Mouse (Mus musculus): ENCODE results near the gene Birc7. TPM values are rescaled to one million over a fixed set of nuclear protein-coding genes. Genes with fewer than 3 reads are reported as not detected.
A peak's percentile ranks its signal among the peaks of the same experiment; 100 is the strongest.

Birc7 gene
- polyA plus RNA-seq, 1 experiment from 2014 or later = 0.14 TPM

GRCm38 (mm10) chr2:180893537-180894028 lies 35.2 kb upstream of the Birc7 start:
- WGBS = 0% methylated on average over 49 of the region's 50 CpGs
- H3K36me3 ChIP-seq (ENCODE audit: poor library complexity, severe bottlenecking) = peaks cover 11% of the 10 kb centered on the region; the same call in 1 of the 2 replicates
- H3K4me1 ChIP-seq = peaks cover 72% of the 10 kb centered on the region
- peak overlapping the region; percentile 85 for H3K4me3 ChIP-seq
- H3K9ac ChIP-seq = peak overlapping the region; percentile 98
- peak overlapping the region; percentile 77 for H3K4me2 ChIP-seq
- peak; percentile 25 for ATAC-seq
- no peaks in the 10 kb centered on the region for H3K9me3 ChIP-seq (replicated peaks)
- H3K27ac ChIP-seq = peak overlapping the region; percentile 99
- peaks cover 26% of the 10 kb centered on the region for H3K27me3 ChIP-seq

- peaks cover 68% of the 10 kb centered on the region for H3K4me1 ChIP-seq
- H3K27me3 ChIP-seq = peaks cover 26% of the 10 kb centered on the region
- peak overlapping the region; percentile 98 for H3K9ac ChIP-seq
- peak; percentile 26 for ATAC-seq
- peak overlapping the region; percentile 77 for H3K4me2 ChIP-seq
- H3K36me3 ChIP-seq (ENCODE audit: poor library complexity, severe bottlenecking) = peaks cover 11% of the 10 kb centered on the region; the same call in 1 of the 2 replicates
- 1% methylated on average over 49 of the region's 57 CpGs for WGBS
- peak overlapping the region; percentile 99 for H3K27ac ChIP-seq
- H3K4me3 ChIP-seq = peak overlapping the region; percentile 85
- H3K9me3 ChIP-seq (replicated peaks) = no peaks in the 10 kb centered on the region
Observed at GRCm38 (mm10) chr2:180894029-180894623, 34.7 kb upstream of the Birc7 start.

GRCm38 (mm10) chr2:180894734-180895133 lies 34.1 kb upstream of the Birc7 start:
- no peaks in the 10 kb centered on the region for H3K9me3 ChIP-seq (replicated peaks)
- 3% methylated on average over 12 of the region's 13 CpGs for WGBS
- peak overlapping the region; percentile 77 for H3K4me2 ChIP-seq
- ATAC-seq = peak; percentile 59
- peaks cover 26% of the 10 kb centered on the region for H3K27me3 ChIP-seq
- peak overlapping the region; percentile 99 for H3K27ac ChIP-seq
- H3K4me1 ChIP-seq = peaks cover 62% of the 10 kb centered on the region
- peaks cover 11% of the 10 kb centered on the region; the same call in 1 of the 2 replicates for H3K36me3 ChIP-seq (ENCODE audit: poor library complexity, severe bottlenecking)
- peak overlapping the region; percentile 85 for H3K4me3 ChIP-seq
- H3K9ac ChIP-seq = peak overlapping the region; percentile 98

- H3K27me3 ChIP-seq = peaks cover 21% of the 10 kb centered on the region
- peaks cover 56% of the 10 kb centered on the region for H3K4me1 ChIP-seq
- H3K36me3 ChIP-seq (ENCODE audit: poor library complexity, severe bottlenecking) = peaks cover 11% of the 10 kb centered on the region; the same call in 1 of the 2 replicates
- WGBS = 40% methylated on average over 3 of the region's 3 CpGs
- peak overlapping the region; percentile 99 for H3K27ac ChIP-seq
- H3K9me3 ChIP-seq (replicated peaks) = no peaks in the 10 kb centered on the region
- H3K9ac ChIP-seq = peak overlapping the region; percentile 98
- H3K4me3 ChIP-seq = peak overlapping the region; percentile 85
- ATAC-seq = no peak
- peak overlapping the region; percentile 77 for H3K4me2 ChIP-seq
Observed at GRCm38 (mm10) chr2:180895321-180895720, 33.5 kb upstream of the Birc7 start.

- peaks cover 49% of the 10 kb centered on the region for H3K4me1 ChIP-seq
Observed at GRCm38 (mm10) chr2:180895837-180896525, 32.8 kb upstream of the Birc7 start.

GRCm38 (mm10) chr2:180896819-180897625 lies 31.8 kb upstream of the Birc7 start:
- H3K4me1 ChIP-seq = peaks cover 39% of the 10 kb centered on the region
- peaks cover 11% of the 10 kb centered on the region; the same call in 1 of the 2 replicates for H3K36me3 ChIP-seq (ENCODE audit: poor library complexity, severe bottlenecking)
- WGBS = 68% methylated on average over 15 of the region's 15 CpGs
- no peak overlapping the region for H3K4me3 ChIP-seq
- peaks cover 4% of the 10 kb centered on the region; the same call in 1 of the 2 replicates for H3K27me3 ChIP-seq
- peak overlapping the region; percentile 65 for H3K27ac ChIP-seq
- H3K4me2 ChIP-seq = peak overlapping the region; percentile 77; the same call in 1 of the 2 replicates
- H3K9ac ChIP-seq = peak overlapping the region; percentile 98
- ATAC-seq = no peak
- H3K9me3 ChIP-seq (replicated peaks) = no peaks in the 10 kb centered on the region

More at GRCm38 (mm10) chr2:180895837-180896525, 32.8 kb upstream of the Birc7 start:
- ATAC-seq = no peak
- peak overlapping the region; percentile 99 for H3K27ac ChIP-seq
- peak overlapping the region; percentile 77 for H3K4me2 ChIP-seq
- H3K9ac ChIP-seq = peak overlapping the region; percentile 98
- peaks cover 14% of the 10 kb centered on the region for H3K27me3 ChIP-seq
- peak overlapping the region; percentile 85 for H3K4me3 ChIP-seq
- H3K36me3 ChIP-seq (ENCODE audit: poor library complexity, severe bottlenecking) = peaks cover 11% of the 10 kb centered on the region; the same call in 1 of the 2 replicates
- 81% methylated on average over 11 of the region's 11 CpGs for WGBS
- no peaks in the 10 kb centered on the region for H3K9me3 ChIP-seq (replicated peaks)

DNA sequence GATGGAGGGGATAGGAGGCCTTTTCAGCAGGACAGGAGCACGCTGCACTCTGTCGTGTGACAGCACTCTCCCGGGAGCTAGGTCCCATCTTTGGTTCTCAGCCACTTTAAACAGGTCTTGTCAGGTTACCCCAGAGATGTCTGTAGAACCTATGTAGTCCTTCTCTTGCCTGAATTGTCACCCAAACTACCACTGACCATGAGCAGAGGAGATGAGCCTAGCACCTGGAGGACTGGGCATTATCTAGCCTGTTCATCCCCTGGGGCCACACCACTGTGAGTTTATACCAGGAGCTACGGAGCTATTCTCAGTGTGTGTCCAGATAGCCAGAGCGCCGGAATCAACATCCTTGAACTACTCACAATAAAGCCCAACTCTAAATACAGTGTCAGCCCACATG lies 31.0 kb upstream of the Birc7 start:
- Histone ChIP-seq H3K9ac (no peak overlapping the region), H3K36me3 (ENCODE audit: poor library complexity, severe bottlenecking) (peaks cover 13% of the 10 kb centered on the region), H3K27ac (peak overlapping the region; percentile 10; the same call in 1 of the 2 replicates), H3K9me3 (replicated peaks) (no peaks in the 10 kb centered on the region), H3K4me2 (no peak overlapping the region), H3K4me1 (peaks cover 30% of the 10 kb centered on the region), H3K27me3 (no peaks in the 10 kb centered on the region), H3K4me3 (no peak overlapping the region)
- 73% methylated on average over 6 of the region's 6 CpGs for WGBS
- no peak for ATAC-seq

DNA sequence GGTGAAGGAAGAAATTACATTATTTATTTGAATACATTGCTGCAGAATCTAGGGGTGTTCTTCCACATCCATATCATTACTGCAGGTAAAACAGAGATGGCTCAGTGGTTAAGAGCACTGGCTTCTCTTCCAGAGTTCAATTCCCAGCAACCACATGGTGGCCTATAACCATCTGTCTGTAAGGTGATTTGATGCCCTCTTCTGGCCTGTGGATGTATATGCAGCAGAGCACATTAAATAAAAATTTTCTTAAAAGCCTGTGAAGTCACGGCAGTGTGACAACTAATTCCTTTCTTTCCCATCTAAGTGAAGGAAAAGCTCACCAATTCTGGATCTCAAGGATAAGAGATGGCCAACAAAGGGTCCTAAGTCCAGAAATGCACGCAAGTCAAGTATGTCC lies 26.7 kb upstream of the Birc7 start:
- peaks cover 33% of the 10 kb centered on the region for H3K36me3 ChIP-seq (ENCODE audit: poor library complexity, severe bottlenecking)
- no peak overlapping the region for H3K4me3 ChIP-seq
- 0 out of 2 replicates have a peak, but pooled peaks have one; percentile 22 for ATAC-seq
- no peak overlapping the region for H3K27ac ChIP-seq
- WGBS = 46% methylated on average over 2 of the region's 2 CpGs
- no peak overlapping the region for H3K4me2 ChIP-seq
- H3K4me1 ChIP-seq = peaks cover 15% of the 10 kb centered on the region
- H3K9me3 ChIP-seq (replicated peaks) = no peaks in the 10 kb centered on the region
- H3K9ac ChIP-seq = no peak overlapping the region
- no peaks in the 10 kb centered on the region for H3K27me3 ChIP-seq

- Histone ChIP-seq H3K9me3 (replicated peaks) (no peaks in the 10 kb centered on the region), H3K27ac (no peak overlapping the region), H3K9ac (no peak overlapping the region), H3K4me3 (no peak overlapping the region), H3K27me3 (no peaks in the 10 kb centered on the region), H3K4me2 (no peak overlapping the region), H3K4me1 (peaks cover 12% of the 10 kb centered on the region; the same call in 1 of the 2 replicates), H3K36me3 (ENCODE audit: poor library complexity, severe bottlenecking) (peaks cover 51% of the 10 kb centered on the region)
- WGBS = 93% methylated on average over 18 of the region's 18 CpGs
- ATAC-seq = no peak
Observed at GRCm38 (mm10) chr2:180904435-180905208, 24.2 kb upstream of the Birc7 start.

- H3K36me3 ChIP-seq (ENCODE audit: poor library complexity, severe bottlenecking) = peaks cover 60% of the 10 kb centered on the region
- peaks cover 12% of the 10 kb centered on the region; the same call in 1 of the 2 replicates for H3K4me1 ChIP-seq
Observed at GRCm38 (mm10) chr2:180905556-180906221, 23.1 kb upstream of the Birc7 start.

More at GRCm38 (mm10) chr2:180905556-180906221, 23.1 kb upstream of the Birc7 start:
- H3K27me3 ChIP-seq = no peaks in the 10 kb centered on the region
- no peak overlapping the region for H3K9ac ChIP-seq
- H3K4me2 ChIP-seq = no peak overlapping the region
- H3K27ac ChIP-seq = no peak overlapping the region
- H3K9me3 ChIP-seq (replicated peaks) = no peaks in the 10 kb centered on the region
- no peak overlapping the region for H3K4me3 ChIP-seq
- 83% methylated on average over 5 of the region's 5 CpGs for WGBS
- no peak for ATAC-seq
